8 mouse cellular contexts compared by ENCODE assay signal in the genomic region with DNA sequence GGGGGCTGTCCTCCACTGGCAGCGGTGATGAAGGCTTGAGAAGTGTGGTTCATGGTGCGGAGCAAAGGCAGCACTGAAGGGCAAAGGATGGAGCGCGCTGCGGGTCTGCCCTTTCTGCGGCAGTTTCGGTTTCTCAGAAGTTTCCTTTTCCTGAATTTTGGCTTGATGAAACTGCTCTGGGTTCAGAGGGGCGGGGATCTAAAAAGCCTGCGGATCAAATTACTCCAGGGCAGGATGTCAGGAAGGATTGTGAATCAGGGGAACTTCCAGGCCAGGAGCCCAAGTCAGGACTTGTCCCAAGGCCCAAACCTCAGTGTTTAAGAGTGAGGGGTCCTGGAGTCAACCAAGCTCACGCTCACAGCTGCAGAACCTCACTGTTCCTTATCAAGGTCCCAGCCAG. TPM values are rescaled to one million over a fixed set of nuclear protein-coding genes. Genes with fewer than 3 reads are reported as not detected.
DNase-seq lines count a peak whose midpoint lies in the region; ATAC-seq and TF ChIP-seq lines count a peak whose summit lies in the region.

A gene (minus strand): TSS at position 178 of the 400 bp plus-strand sequence.

- no peak within 1 kb of the TSS for H3K27ac ChIP-seq in left cerebral cortex, adult 2 months
- peak within 1 kb of the TSS; percentile 76 for H3K27ac ChIP-seq in embryonic facial prominence, embryonic 10.5 days (replicated peaks)
- peak within 1 kb of the TSS; percentile 96 for H3K27ac ChIP-seq in heart, adult 2 months
- H3K27ac ChIP-seq in kidney, adult 2 months (ENCODE audit: insufficient read depth, low read depth, low read length), result peak within 1 kb of the TSS; percentile 86
- peak within 1 kb of the TSS; percentile 75 for H3K27ac ChIP-seq in lung, embryonic 16.5 days (ENCODE audit: low read length)

- peaks cover 35% of the 10 kb centered on the region for H3K4me1 ChIP-seq in embryonic facial prominence, embryonic 10.5 days
- H3K4me1 ChIP-seq in heart, adult 2 months (ENCODE audit: control insufficient read depth, insufficient read depth, low read length), result peaks cover 10% of the 10 kb centered on the region
- H3K4me1 ChIP-seq in kidney, adult 2 months (ENCODE audit: control insufficient read depth, insufficient read depth, low read length), result 0 out of 2 replicates have a peak, but pooled peaks cover 3% of the 10 kb centered on the region
- peaks cover 11% of the 10 kb centered on the region for H3K4me1 ChIP-seq in lung, embryonic 16.5 days (replicated peaks; ENCODE audit: control insufficient read depth, insufficient read depth, low read length)

- 17% methylated on average over 10 of the region's 10 CpGs for WGBS in embryonic facial prominence, embryonic 10.5 days
- WGBS in heart, adult 2 months, result 19% methylated on average over 10 of the region's 10 CpGs
- 24% methylated on average over 10 of the region's 10 CpGs for WGBS in kidney, adult 2 months
- 3% methylated on average over 10 of the region's 10 CpGs for WGBS in lung, embryonic 16.5 days

- peak; percentile 65 for ATAC-seq in lung, embryonic 16.5 days (ENCODE audit: low read depth)

- no peak for DNase-seq in left cerebral cortex, adult 2 months (ENCODE audit: extremely low spot score in 1 of 2, low spot score in 2 of 2)
- DNase-seq in left cerebral cortex, postnatal 14 days (ENCODE audit: low spot score in 2 of 2), result no peak
- DNase-seq in embryonic facial prominence, embryonic 10.5 days (ENCODE audit: low spot score), result peak; percentile 47
- DNase-seq in heart, adult 2 months, result peak; percentile 80 to 81
- DNase-seq in kidney, adult 2 months, result peak; percentile 86
- DNase-seq in ovary, adult 18-20 months (ENCODE audit: low spot score), result peak; percentile 24
- DNase-seq in cerebellum, adult 8-10 months, result no peak

- TF ChIP-seq EP300 in heart, adult 2 months (IDR thresholded peaks at IDR 0.05; ENCODE audit: insufficient read depth, low read depth, low read length), result 0 out of 2 replicates have a peak, but pooled peaks have one; percentile 31

- H3K9ac ChIP-seq in heart, adult 2 months (ENCODE audit: low read depth, low read length), result peak within 1 kb of the TSS; percentile 89
- peak within 1 kb of the TSS; percentile 58 for H3K9ac ChIP-seq in lung, embryonic 16.5 days (ENCODE audit: low read length)

- TF ChIP-seq POLR2A in heart, adult 2 months (IDR thresholded peaks at IDR 0.05; ENCODE audit: insufficient read depth, low read depth, low read length), result peak; percentile 97
- peak; percentile 57 for TF ChIP-seq POLR2A in kidney, adult 2 months (IDR thresholded peaks at IDR 0.05; ENCODE audit: low read depth, low read length)

- H3K4me2 ChIP-seq in lung, embryonic 16.5 days (ENCODE audit: low read depth, low read length), result peak within 1 kb of the TSS; percentile 63

- TF ChIP-seq CTCF in left cerebral cortex, adult 2 months (IDR thresholded peaks at IDR 0.05), result no peak
- TF ChIP-seq CTCF in heart, adult 2 months (IDR thresholded peaks at IDR 0.05), result no peak
- no peak for TF ChIP-seq CTCF in kidney, adult 2 months (conservative IDR thresholded peaks at IDR 0.05; ENCODE audit: insufficient read depth, insufficient read length, low read depth, low read length)

- H3K79me2 ChIP-seq in heart, adult 2 months (replicated peaks; ENCODE audit: control insufficient read depth, insufficient read depth, low read length), result no peaks in the 10 kb centered on the region

- intact Hi-C loops in left cerebral cortex, adult 2 months (cut with DNase I), result no loop called here
- intact Hi-C loops in left cerebral cortex, postnatal 14 days (cut with DNase I), result no loop called here
- intact Hi-C loops in heart, adult 2 months (cut with DNase I), result loop anchor here (1.0 to 2.0 kb wide), 2 partner anchors 14 to 31 kb away; no protein-coding TSS in a partner anchor

- no peaks in the 10 kb centered on the region for H3K36me3 ChIP-seq in embryonic facial prominence, embryonic 10.5 days (replicated peaks)
- no peaks in the 10 kb centered on the region for H3K36me3 ChIP-seq in heart, adult 2 months (ENCODE audit: control insufficient read depth, insufficient read depth, low read length)
- no peaks in the 10 kb centered on the region for H3K36me3 ChIP-seq in kidney, adult 2 months (ENCODE audit: control insufficient read depth, insufficient read depth, low read length)
- no peaks in the 10 kb centered on the region for H3K36me3 ChIP-seq in lung, embryonic 16.5 days (ENCODE audit: control insufficient read depth, insufficient read depth, low read length)

- peaks cover 5% of the 10 kb centered on the region; the same call in 1 of the 2 replicates for H3K27me3 ChIP-seq in embryonic facial prominence, embryonic 10.5 days (replicated peaks; ENCODE audit: low read depth, poor library complexity, severe bottlenecking)
- H3K27me3 ChIP-seq in heart, adult 2 months (ENCODE audit: control insufficient read depth, insufficient read depth, low read length), result no peaks in the 10 kb centered on the region
- no peaks in the 10 kb centered on the region for H3K27me3 ChIP-seq in kidney, adult 2 months (replicated peaks; ENCODE audit: control insufficient read depth, insufficient read depth, low read length)
- no peaks in the 10 kb centered on the region for H3K27me3 ChIP-seq in lung, embryonic 16.5 days (ENCODE audit: control insufficient read depth, insufficient read depth, low read depth, low read length)

- H3K9me3 ChIP-seq in embryonic facial prominence, embryonic 10.5 days, result no peaks in the 10 kb centered on the region
- H3K9me3 ChIP-seq in lung, embryonic 16.5 days (ENCODE audit: control insufficient read depth, low read length), result no peaks in the 10 kb centered on the region; the same call in 1 of the 2 replicates

- peak within 1 kb of the TSS; percentile 36 for H3K4me3 ChIP-seq in left cerebral cortex, adult 2 months
- peak within 1 kb of the TSS; percentile 47 for H3K4me3 ChIP-seq in embryonic facial prominence, embryonic 10.5 days
- H3K4me3 ChIP-seq in heart, adult 2 months, result peak within 1 kb of the TSS; percentile 72
- peak within 1 kb of the TSS; percentile 48 for H3K4me3 ChIP-seq in kidney, adult 2 months (ENCODE audit: insufficient read depth, low read depth, low read length)
- H3K4me3 ChIP-seq in lung, embryonic 16.5 days (ENCODE audit: low read length), result peak within 1 kb of the TSS; percentile 47

RNA-seq across cellular contexts. Expression of the gene that starts here (rescaled TPM):
- 10 to 100 TPM; 10.9 to 16.7 TPM for total RNA-seq in left cerebral cortex, adult 2 months (2021)
- total RNA-seq in left cerebral cortex, postnatal 14 days (2021), result 10 to 100 TPM in 1 of 2 experiments, 1 to 10 TPM in 1; 9.1 to 10.3 TPM
- 42.6 and 44.7 TPM in 2 replicates for polyA plus RNA-seq in embryonic facial prominence, embryonic 10.5 days (2016; fragmentation: Nextera tagmentation; extraction: Ambion mirVana)
- 100 to 1,000 TPM; 115 to 123 TPM for total RNA-seq in heart, adult 2 months (2021)
- 274 and 332 TPM in 2 replicates for polyA plus RNA-seq in heart, adult 2 months (2012; rRNA removed)
- polyA plus RNA-seq in kidney, adult 2 months (2012; rRNA removed), result 259 and 313 TPM in 2 replicates
- polyA plus RNA-seq in lung, embryonic 16.5 days (2015; fragmentation: Nextera tagmentation; extraction: Ambion mirVana), result 262 and 316 TPM in 2 replicates

Comparison
In these comparisons a context has a peak if more than half of its experiments do, and no peak if none do; other contexts are left out.
1. RNA of the gene that starts here (total RNA-seq): 115 to 123 TPM in heart, adult 2 months; 10.9 to 16.7 TPM in left cerebral cortex, adult 2 months and 9.1 to 10.3 TPM in left cerebral cortex, postnatal 14 days; every median in the first group is over 4 times any median in the second.
2. DNase-seq: peak in embryonic facial prominence, embryonic 10.5 days (single experiment), heart, adult 2 months (2 of 2), kidney, adult 2 months (single experiment) and ovary, adult 18-20 months (single experiment); none in left cerebral cortex, adult 2 months (0 of 2), left cerebral cortex, postnatal 14 days (0 of 2) and cerebellum, adult 8-10 months (single experiment).
3. Peak in every context shown above with its lines, with median percentiles within 50 percentile points of each other: H3K4me3 ChIP-seq.